Mouse (Mus musculus) limb, embryonic 12.5 days (tissue): ENCODE data around the gene Frmd5. TPM values are rescaled to one million over a fixed set of nuclear protein-coding genes. Genes with fewer than 3 reads are reported as not detected.
A peak's percentile ranks its signal among the peaks of the same experiment; 100 is the strongest.

Experiments
- ATAC-seq: fragments of 200-750 bp; cut with Nextera tagmentation; 2 replicates; pipeline ENCODE4 v1.8.0; 2017; ENCODE audit warnings: low read depth, moderate TSS enrichment; ENCODE audit not compliant: insufficient number of reproducible peaks, insufficient read depth, low FRiP score, low TSS enrichment
- H3K27ac ChIP-seq: fragments of 300-500 bp; sonication (generic); 2 replicates; pipeline ENCODE4 v1.5.1; 2016; ENCODE audit warnings: mild to moderate bottlenecking, moderate library complexity
- H3K27me3 ChIP-seq: fragments of 300-500 bp; sonication (generic); 2 replicates; pipeline ENCODE4 v1.6.1; 2016; ENCODE audit warnings: mild to moderate bottlenecking, moderate library complexity
- H3K36me3 ChIP-seq: fragments of 300-500 bp; sonication (generic); 2 replicates; pipeline ENCODE4 v1.6.1; 2016; ENCODE audit warnings: mild to moderate bottlenecking, moderate library complexity
- H3K4me1 ChIP-seq: fragments of 300-500 bp; sonication (generic); replicated peaks from 2 replicates; pipeline ENCODE4 v1.6.1; 2016
- H3K4me2 ChIP-seq: fragments of 300-500 bp; sonication (generic); 2 replicates; pipeline ENCODE4 v1.6.1; 2016; ENCODE audit warnings: mild to moderate bottlenecking, moderate library complexity
- H3K4me3 ChIP-seq: fragments of 300-500 bp; sonication (generic); replicated peaks from 2 replicates; pipeline ENCODE4 v1.5.1; 2016; ENCODE audit warnings: mild to moderate bottlenecking
- H3K9ac ChIP-seq: fragments of 300-500 bp; sonication (generic); replicated peaks from 2 replicates; pipeline ENCODE4 v1.6.1; 2016; ENCODE audit warnings: mild to moderate bottlenecking, moderate library complexity
- H3K9me3 ChIP-seq: fragments of 300-500 bp; sonication (generic); 2 replicates; pipeline ENCODE4 v1.6.1; 2016; ENCODE audit warnings: mild to moderate bottlenecking, moderate library complexity
- WGBS: fragments of 180-500 bp; shearing (Covaris S2); methylation state at CpG from one replicate; pipeline ENCODE4 v1.1.7; 2016; 5-methylcytosine and 5-hydroxymethylcytosine counted together
- polyA plus RNA-seq: library from polyadenylated mRNA; unstranded; fragments of >200 nt; fragmentation: Nextera tagmentation; extraction: Ambion mirVana; gene quantifications from 2 replicates; pipeline ENCODE4 v1.2.1, GENCODE M21; 2016

Frmd5 gene
- polyA plus RNA-seq, 1 experiment from 2014 or later: 3.8 TPM

GRCm38 (mm10) chr2:121723796-121724195 lies 83.1 kb downstream of the Frmd5 start:
- ATAC-seq: no peak
- 83% methylated on average over 8 of the region's 8 CpGs for WGBS
- no peaks in the 10 kb centered on the region for H3K27me3 ChIP-seq

GRCm38 (mm10) chr2:121719000-121719399 lies 87.9 kb downstream of the Frmd5 start:
- H3K27me3 ChIP-seq: no peaks in the 10 kb centered on the region
- H3K9ac ChIP-seq: no peak overlapping the region
- no peak for ATAC-seq
- WGBS: 88% methylated on average over 6 of the region's 6 CpGs
- H3K9me3 ChIP-seq: no peaks in the 10 kb centered on the region
- no peak overlapping the region for H3K27ac ChIP-seq
- no peaks in the 10 kb centered on the region for H3K36me3 ChIP-seq
- H3K4me2 ChIP-seq: no peak overlapping the region
- no peak overlapping the region for H3K4me3 ChIP-seq
- no peaks in the 10 kb centered on the region for H3K4me1 ChIP-seq

More at GRCm38 (mm10) chr2:121723796-121724195, 83.1 kb downstream of the Frmd5 start:
- H3K27ac ChIP-seq: no peak overlapping the region
- H3K4me3 ChIP-seq: no peak overlapping the region
- H3K4me2 ChIP-seq: no peak overlapping the region
- H3K4me1 ChIP-seq: no peaks in the 10 kb centered on the region
- no peak overlapping the region for H3K9ac ChIP-seq
- no peaks in the 10 kb centered on the region for H3K36me3 ChIP-seq
- no peaks in the 10 kb centered on the region for H3K9me3 ChIP-seq

GRCm38 (mm10) chr2:121717133-121717532 lies 89.8 kb downstream of the Frmd5 start:
- no peak for ATAC-seq
- no peaks in the 10 kb centered on the region for H3K9me3 ChIP-seq
- H3K4me2 ChIP-seq: no peak overlapping the region
- no peak overlapping the region for H3K4me3 ChIP-seq
- H3K36me3 ChIP-seq: no peaks in the 10 kb centered on the region
- no peak overlapping the region for H3K27ac ChIP-seq
- no peak overlapping the region for H3K9ac ChIP-seq
- no peaks in the 10 kb centered on the region for H3K27me3 ChIP-seq
- H3K4me1 ChIP-seq: no peaks in the 10 kb centered on the region
- 75% methylated on average over 3 of the region's 3 CpGs for WGBS

DNA sequence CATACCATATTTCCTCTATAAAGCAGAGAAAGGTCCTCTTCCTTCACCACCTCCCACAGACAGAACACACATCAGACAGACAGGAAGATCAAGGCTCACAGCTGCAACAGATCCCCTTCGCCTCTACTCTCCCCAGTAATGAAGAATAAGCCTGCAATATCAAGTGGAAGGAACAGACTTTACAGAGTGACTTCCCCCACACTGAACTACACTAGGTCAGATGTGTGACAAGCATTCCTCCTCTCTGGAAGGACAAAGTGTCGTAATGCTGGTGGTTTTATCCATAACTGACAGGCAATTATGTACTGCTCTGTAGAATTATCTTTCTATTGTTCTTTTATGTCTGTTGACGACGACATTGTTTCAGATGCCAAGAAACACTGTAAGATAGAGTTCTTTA lies 93.3 kb downstream of the Frmd5 start:
- ATAC-seq: no peak
- Histone ChIP-seq H3K27me3 (no peaks in the 10 kb centered on the region), H3K4me2 (no peak overlapping the region), H3K4me1 (no peaks in the 10 kb centered on the region), H3K36me3 (no peaks in the 10 kb centered on the region), H3K4me3 (no peak overlapping the region), H3K9me3 (no peaks in the 10 kb centered on the region), H3K9ac (no peak overlapping the region), H3K27ac (no peak overlapping the region)
- 91% methylated on average over 4 of the region's 4 CpGs for WGBS

DNA sequence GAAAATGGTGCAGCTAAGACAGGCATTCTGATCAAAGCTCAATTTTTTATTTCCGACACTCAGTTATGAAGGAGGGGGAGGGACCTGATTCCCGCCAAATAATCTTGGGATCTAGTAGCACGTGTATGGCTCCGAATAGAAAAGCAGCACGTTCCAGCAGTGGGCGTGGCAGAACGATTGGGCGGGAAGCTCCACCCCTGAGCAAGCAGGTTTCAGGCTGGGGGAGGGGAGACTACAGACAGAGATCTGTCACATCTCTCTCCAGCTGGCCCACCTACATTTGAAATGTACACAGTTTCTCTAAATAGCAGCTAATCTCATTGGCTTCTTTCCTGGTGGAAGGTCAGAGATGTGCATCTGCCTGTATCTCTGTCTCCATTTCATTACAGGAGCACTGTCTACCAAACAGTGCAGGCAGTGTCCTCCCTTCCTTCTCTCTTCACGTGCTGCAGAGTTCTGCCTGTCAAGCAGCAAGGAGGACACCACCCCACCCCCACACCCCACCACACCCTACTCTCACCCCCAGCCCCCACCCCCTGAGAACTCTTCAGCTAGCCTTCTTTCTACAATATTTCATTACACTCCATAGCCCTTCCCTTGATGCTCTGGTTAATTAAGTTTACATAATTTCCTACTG lies 95.0 kb downstream of the Frmd5 start:
- Histone ChIP-seq H3K4me2 (no peak overlapping the region), H3K9me3 (no peaks in the 10 kb centered on the region), H3K4me1 (no peaks in the 10 kb centered on the region), H3K27ac (no peak overlapping the region), H3K4me3 (no peak overlapping the region), H3K9ac (no peak overlapping the region), H3K36me3 (no peaks in the 10 kb centered on the region), H3K27me3 (no peaks in the 10 kb centered on the region)
- 31% methylated on average over 9 of the region's 9 CpGs for WGBS
- no peak for ATAC-seq

GRCm38 (mm10) chr2:121709096-121709495 lies 97.8 kb downstream of the Frmd5 start:
- no peak for ATAC-seq
- Histone ChIP-seq H3K9me3 (no peaks in the 10 kb centered on the region), H3K4me2 (no peak overlapping the region), H3K4me3 (no peak overlapping the region), H3K36me3 (no peaks in the 10 kb centered on the region), H3K4me1 (no peaks in the 10 kb centered on the region), H3K27ac (no peak overlapping the region), H3K9ac (no peak overlapping the region), H3K27me3 (no peaks in the 10 kb centered on the region)
- WGBS: 87% methylated on average over 4 of the region's 4 CpGs

DNA sequence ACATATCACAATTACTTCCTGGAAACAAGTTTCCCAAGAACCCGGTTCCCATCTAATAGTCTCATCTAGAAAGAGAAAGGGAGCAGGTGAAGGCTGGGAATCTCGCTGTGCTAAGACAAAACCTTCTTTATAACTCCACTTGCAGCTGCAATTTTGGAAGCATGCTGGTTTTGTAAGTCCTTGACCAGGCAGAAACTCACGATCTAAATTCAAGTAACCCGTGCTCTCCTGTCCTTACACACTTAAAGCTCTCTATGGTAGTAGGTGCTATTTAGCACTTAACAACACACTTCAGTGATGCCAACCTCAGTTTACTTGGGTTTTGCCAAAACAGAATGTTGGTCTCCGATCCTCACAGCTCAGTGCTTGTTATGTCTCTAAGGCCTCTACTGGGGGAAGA lies 99.4 kb downstream of the Frmd5 start:
- WGBS: 87% methylated on average over 5 of the region's 5 CpGs
- Histone ChIP-seq H3K27me3 (no peaks in the 10 kb centered on the region), H3K9ac (no peak overlapping the region), H3K4me2 (no peak overlapping the region), H3K4me1 (no peaks in the 10 kb centered on the region), H3K36me3 (no peaks in the 10 kb centered on the region), H3K9me3 (no peaks in the 10 kb centered on the region), H3K27ac (no peak overlapping the region), H3K4me3 (no peak overlapping the region)
- ATAC-seq: no peak

DNA sequence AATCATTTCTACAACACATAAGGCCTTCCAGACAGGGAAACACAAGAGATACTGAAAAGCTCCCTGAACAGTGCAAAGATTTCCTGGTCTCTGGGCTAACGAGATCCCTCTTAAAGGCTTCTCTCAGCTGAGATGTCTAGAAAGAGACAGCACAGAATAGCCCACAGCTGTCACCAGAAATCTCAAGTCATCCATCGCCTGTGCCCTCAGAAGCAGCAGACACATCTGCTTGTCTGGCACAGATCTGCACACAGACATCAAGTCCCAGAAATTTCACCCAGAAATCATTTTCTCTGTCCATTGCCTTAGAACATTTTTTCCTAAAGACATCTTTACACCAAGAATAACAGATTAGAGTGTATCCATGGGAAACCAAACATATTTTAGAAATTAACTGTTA lies 101.1 kb downstream of the Frmd5 start:
- ATAC-seq: no peak
- no peaks in the 10 kb centered on the region for H3K36me3 ChIP-seq
- 65% methylated on average over 2 of the region's 2 CpGs for WGBS

GRCm38 (mm10) chr2:121699331-121699730 lies 107.6 kb downstream of the Frmd5 start:
- Histone ChIP-seq H3K4me1 (peaks cover 6% of the 10 kb centered on the region; the same call in 1 of the 2 replicates), H3K27me3 (no peaks in the 10 kb centered on the region), H3K4me3 (no peak overlapping the region), H3K36me3 (no peaks in the 10 kb centered on the region), H3K4me2 (no peak overlapping the region), H3K9ac (no peak overlapping the region; the same call in 1 of the 2 replicates), H3K27ac (0 out of 2 replicates have a peak overlapping the region, but pooled peaks have one; percentile 31), H3K9me3 (no peaks in the 10 kb centered on the region)
- 47% methylated on average over 6 of the region's 6 CpGs for WGBS
- no peak for ATAC-seq

More for the DNA sequence above, 101.1 kb downstream of the Frmd5 start:
- no peaks in the 10 kb centered on the region for H3K27me3 ChIP-seq
- no peak overlapping the region for H3K27ac ChIP-seq
- no peaks in the 10 kb centered on the region for H3K4me1 ChIP-seq
- no peak overlapping the region for H3K4me2 ChIP-seq
- no peak overlapping the region for H3K9ac ChIP-seq
- no peak overlapping the region for H3K4me3 ChIP-seq
- no peaks in the 10 kb centered on the region for H3K9me3 ChIP-seq

GRCm38 (mm10) chr2:121695436-121695835 lies 111.5 kb downstream of the Frmd5 start:
- no peak overlapping the region for H3K4me2 ChIP-seq

GRCm38 (mm10) chr2:121688107-121688506 lies 118.8 kb downstream of the Frmd5 start:
- H3K27me3 ChIP-seq: no peaks in the 10 kb centered on the region
- no peak for ATAC-seq
- no peak overlapping the region for H3K27ac ChIP-seq
- no peak overlapping the region for H3K9ac ChIP-seq
- WGBS: 84% methylated on average over 2 of the region's 2 CpGs
- no peaks in the 10 kb centered on the region for H3K36me3 ChIP-seq
- no peaks in the 10 kb centered on the region for H3K4me1 ChIP-seq
- no peak overlapping the region for H3K4me3 ChIP-seq
- no peak overlapping the region for H3K4me2 ChIP-seq
- no peaks in the 10 kb centered on the region for H3K9me3 ChIP-seq

More at GRCm38 (mm10) chr2:121695436-121695835, 111.5 kb downstream of the Frmd5 start:
- no peak for ATAC-seq
- H3K27ac ChIP-seq: no peak overlapping the region
- H3K9ac ChIP-seq: no peak overlapping the region
- H3K4me3 ChIP-seq: no peak overlapping the region
- no peaks in the 10 kb centered on the region for H3K9me3 ChIP-seq
- no peaks in the 10 kb centered on the region for H3K27me3 ChIP-seq
- 73% methylated on average over 10 of the region's 10 CpGs for WGBS
- peaks cover 6% of the 10 kb centered on the region; the same call in 1 of the 2 replicates for H3K4me1 ChIP-seq
- H3K36me3 ChIP-seq: no peaks in the 10 kb centered on the region

DNA sequence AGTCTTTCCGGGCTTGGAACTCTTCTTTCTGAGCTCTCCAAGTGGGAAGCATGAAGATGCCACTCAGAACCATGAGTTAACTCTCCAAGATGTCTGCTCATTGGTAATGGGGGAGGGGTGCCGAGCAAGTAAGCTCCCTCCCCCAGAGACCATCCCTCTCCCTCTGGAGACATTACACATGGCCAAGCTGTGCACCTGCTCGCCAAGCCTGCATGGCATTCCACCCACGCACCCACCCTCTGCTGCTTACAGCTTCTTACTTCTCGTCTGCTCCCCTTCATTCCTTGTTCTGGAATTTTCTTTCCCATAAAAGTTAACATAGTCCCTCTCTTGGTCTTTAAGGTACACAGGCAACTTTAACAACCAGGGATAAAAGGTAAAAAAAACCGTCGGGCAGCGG lies 123.3 kb downstream of the Frmd5 start:
- no peak for ATAC-seq
- no peak overlapping the region for H3K4me2 ChIP-seq
- H3K9me3 ChIP-seq: no peaks in the 10 kb centered on the region
- WGBS: 86% methylated on average over 8 of the region's 8 CpGs
- no peaks in the 10 kb centered on the region for H3K36me3 ChIP-seq
- H3K4me1 ChIP-seq: no peaks in the 10 kb centered on the region
- no peak overlapping the region for H3K27ac ChIP-seq
- H3K9ac ChIP-seq: no peak overlapping the region
- H3K27me3 ChIP-seq: no peaks in the 10 kb centered on the region
- no peak overlapping the region for H3K4me3 ChIP-seq
